Mouse (Mus musculus): ENCODE data around the gene A3galt2. TPM values are rescaled to one million over a fixed set of nuclear protein-coding genes. Genes with fewer than 3 reads are reported as not detected.

Gene A3galt2
- polyA plus RNA-seq (2017; shearing (Covaris generic)), result under 1 TPM in 2 of 3 experiments, not detected in 1; 0.16 to 0.38 TPM

DNA sequence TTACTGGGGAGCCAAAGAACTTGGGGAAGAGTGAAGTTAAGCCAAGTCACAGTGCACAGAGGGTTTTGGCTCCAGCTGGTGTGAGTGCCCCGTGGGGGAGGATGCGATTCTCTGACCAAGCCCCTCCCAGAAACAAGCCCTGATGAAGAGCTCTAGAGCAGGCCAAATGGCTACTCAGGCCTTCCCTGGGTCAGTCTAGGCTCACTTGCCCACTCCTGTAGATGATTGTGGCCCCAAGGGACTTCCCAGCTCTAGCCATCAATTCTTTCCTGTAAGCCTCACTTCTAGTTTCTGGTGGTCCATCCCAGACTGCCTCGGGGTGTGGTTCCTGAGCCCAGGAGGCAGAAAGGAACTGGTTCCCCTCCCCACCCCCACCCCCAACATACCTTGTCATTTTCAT lies at the start of gene A3galt2:
A3galt2 (plus strand) TSS at position 301 of the 400 bp plus-strand sequence.
- no peak for ATAC-seq

DNA sequence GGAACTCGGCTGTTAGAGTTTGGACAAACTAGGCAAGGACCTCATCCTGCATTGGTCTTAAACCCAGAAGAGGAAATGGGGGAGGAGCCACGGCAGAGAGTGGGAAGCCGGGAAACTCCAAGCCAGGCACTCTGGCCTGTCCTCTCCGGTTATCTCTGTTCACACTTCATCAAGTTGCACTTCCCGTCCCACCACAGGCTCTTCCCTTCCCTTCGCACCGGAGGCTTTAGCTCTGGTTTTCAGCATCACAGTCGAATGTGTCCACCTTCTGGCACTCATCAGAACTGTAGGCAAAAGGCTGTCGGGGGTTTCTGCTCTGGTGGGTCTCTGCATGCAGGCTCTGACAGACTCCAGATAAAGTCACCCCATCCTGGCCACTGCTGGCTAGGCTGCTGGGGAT lies 48.5 kb upstream of the A3galt2 start:
- no peak for ATAC-seq

DNA sequence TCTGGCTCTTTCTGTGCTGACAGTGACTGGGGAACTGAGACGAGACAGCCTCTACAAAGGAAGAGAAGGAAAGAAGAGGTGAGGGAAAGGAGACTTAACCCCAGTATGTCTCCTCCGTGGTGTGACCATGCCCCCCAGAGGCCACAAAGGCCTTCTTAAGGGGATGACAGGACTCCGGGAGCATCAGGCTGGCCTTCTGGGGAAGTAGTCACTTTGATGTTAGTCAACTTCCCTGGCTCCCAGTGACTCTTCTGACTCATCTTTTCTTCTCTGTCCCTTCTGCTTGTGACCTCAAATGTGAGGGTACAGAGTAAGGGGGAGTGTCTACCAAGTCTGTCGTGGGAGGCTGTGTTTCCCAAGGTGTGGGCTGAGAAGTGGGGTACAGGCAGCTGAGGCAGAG lies 47.8 kb upstream of the A3galt2 start:
- ATAC-seq, result no peak

DNA sequence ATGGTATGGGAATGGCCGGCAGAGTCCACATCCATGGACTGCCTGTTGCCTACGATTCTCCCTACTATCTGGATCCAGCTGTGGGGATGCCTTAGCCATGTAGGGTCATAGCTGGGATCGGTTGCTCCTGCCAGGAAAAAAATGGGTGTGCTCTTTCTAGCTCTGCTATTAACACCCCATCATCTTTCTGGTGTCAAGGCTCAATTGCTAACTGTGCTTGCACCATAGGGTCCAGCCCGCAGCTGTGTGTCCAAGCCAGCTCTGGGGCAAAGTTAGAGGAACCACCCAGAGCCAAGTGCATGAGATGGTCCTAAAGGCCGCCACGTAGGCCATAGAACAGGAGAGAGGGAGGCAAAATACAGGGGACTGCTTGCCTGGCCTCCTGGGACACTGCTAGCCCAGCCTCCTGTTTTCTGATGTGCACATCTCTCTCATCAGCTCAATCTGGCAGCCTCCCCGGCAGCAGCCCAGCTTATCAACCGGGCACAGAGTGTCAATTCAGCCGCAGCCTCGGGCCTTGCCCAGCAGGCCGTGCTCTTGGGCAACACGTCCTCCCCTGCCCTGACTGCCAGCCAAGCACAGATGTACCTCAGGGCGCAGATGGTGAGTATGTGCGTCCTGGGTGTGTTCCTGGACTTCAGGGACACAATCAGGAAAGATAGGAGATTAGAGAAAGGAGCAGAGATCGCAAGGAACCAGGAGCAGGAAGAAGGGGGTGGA lies 45.9 kb upstream of the A3galt2 start:
- no peak for ATAC-seq

DNA sequence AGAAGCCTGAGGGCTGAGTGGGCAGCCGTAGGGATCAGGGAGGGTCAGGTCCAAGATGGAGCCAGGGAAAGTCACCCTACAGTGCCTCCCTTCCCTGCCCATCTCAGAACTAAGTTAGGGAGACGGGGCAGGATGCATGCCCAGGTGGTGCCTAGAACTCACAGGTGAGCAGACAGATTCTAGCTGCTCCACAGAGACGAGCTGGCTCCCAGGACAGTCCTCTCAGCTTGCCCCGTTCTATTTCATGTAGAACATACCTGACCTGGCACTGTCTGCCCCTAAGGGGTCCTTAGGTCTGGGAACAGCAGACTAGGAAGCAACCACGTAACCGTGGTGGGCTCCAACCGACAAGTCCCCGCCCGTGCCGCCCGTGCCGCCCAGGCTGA lies 45.4 kb upstream of the A3galt2 start:
- ATAC-seq, result no peak

DNA sequence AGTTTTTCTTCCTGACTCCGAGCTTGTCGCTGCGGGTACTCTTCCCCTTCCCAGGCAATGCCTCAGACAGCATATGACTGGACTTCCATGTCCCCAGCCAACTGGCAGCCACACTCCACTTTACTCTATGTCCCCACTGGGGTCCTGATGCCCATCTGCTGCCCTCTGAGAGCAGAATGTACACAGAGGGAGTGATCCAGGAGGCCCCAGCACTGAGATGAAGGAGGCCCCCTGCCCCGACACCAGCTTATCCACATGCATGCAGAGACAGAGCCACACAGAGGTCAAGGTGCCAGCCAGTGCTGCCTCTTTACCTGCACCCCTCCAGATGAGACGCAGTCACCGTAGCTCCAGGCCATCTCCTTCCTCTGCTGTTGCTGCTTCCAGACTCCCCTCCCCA lies 44.9 kb upstream of the A3galt2 start:
- ATAC-seq, result no peak

DNA sequence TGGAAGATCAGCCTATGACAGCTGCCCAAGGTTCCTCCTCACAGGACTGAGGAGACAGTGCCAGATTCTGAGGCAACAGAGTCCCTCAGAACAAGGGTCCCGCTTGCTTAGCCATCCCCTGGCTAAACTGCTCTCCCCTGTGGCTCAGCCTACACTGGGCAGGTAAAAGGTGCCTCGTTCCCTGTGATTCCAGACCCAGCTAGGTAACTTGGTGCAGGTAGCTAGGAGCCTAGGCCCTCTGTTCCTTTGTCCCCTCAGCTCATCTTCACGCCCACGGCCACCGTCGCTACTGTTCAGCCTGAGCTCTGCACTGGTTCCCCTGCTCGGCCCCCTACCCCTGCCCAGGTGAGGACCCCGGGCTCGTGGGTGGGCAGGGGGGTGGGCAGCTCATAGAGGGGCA lies 44.4 kb upstream of the A3galt2 start:
- ATAC-seq, result no peak

DNA sequence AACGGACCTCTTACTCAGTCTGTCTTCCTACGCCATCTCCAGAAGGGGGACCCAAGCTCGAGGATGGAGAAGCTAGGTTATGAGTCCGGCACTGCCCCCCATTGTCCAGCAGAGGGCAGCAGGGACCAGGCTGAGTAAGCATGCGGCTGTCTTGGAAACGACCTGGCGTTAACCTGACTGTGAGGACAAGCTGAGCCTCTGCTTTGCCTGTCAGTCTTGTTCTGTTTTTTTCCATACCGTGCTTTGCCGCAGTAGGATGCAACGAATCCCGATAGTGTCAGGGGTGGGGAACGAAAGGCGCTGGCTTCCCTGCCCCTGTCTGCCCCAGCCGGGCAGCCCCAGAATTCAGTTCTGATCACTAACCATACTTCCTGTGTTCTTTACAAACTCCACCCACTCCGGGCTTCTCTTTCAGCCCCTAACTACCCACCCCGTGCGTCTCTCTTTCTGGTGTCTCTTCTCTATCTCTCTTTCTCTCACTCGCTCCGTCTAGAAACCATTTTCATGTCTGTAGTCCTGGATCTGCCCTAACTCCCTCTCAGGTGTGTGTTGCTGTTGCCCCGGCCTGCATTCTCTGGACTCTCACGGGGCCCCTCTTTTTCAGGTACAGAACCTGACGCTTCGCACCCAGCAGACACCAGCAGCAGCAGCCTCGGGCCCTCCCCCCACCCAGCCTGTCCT lies 43.6 kb upstream of the A3galt2 start:
- peak; percentile 91 for ATAC-seq

DNA sequence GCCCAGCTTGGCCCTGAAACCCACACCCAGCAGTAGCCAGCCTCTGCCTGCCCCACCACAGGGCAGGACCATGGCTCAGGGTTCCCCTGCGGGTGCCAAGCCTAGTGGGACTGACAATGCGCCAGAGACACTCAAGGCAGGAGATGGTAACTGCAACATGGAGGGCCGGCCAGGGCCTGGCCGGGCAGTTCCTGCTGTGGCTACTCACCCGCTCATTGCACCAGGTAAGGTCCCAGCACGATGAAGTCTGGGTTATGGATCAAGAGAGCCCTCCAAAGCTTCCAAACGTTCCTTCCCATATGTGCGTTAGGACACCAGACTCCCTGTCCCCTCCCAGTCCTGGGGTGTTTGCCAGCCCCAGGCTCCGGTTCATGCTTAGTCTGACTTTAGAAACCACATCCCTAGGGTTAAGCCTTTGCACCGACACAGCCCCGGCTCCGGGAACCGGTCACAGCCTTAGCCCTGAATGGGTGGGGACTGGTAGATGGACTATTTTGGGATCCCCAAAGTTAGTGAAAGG lies 43.0 kb upstream of the A3galt2 start:
- ATAC-seq, result no peak

DNA sequence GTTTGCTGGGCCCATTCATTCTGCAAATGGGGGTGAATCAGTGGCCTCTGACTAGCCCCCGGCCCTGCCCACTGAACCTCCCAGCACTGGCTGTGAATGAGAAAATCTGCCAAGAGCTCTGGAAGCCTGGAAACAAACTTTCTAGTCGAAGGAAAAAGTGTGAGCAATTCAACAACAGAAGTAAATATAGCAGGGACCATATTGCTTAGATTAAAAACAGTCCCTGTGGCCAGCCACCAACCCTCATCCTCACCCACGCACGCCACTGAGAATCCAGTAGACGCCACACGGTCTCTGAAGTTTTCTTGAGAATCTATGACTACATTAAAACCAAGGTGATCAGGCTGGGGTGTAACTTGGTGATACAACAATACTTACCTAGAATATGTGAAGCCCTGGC lies 42.2 kb upstream of the A3galt2 start:
- no peak for ATAC-seq

DNA sequence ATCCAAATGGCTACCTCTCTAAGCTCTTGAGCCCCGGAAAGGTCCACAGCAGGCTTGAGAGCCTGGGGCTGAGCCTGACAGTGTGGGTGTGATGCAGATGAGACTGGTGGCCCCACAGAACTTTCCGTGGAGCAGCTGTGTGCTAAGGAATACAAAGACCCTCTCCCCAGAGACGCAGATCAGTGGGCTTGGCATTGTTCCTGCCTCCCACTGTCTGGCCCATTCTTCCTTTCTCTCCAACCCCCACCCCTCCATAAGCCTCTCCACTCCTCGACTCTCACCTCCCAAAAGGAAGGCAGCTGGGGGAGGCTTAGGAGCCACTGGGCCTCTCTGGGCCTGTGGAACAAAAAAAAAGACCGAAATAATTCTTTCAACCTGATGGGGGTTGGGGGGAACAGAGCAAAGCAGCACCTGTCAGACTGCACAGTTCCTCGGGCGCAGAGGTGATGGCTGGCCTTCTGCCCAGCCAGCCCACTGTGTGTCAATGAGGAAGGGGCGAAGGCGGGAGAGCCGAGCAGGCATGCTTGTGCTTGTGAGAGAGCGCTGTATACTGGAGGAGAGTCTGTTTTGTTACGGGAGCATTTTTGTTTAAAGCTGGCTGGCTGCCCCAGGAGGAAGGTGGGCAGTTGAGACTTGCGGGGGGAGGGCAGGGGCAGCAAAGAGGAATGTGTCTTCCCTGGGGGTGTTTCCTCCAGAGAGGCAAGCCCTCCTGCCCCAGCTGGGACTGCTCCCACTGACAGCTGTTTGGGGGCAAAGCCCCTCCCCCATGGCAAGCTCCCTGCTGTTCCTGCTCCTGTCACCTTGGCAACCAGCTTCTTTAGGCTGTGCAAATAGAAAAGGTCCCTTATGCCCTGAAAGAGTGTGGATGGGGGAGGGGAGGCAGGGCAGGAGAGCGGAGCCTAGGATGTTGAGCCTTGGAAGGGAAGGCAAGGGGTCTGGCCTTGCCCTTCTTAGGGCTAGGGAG lies 39.6 kb upstream of the A3galt2 start:
- no peak for ATAC-seq

DNA sequence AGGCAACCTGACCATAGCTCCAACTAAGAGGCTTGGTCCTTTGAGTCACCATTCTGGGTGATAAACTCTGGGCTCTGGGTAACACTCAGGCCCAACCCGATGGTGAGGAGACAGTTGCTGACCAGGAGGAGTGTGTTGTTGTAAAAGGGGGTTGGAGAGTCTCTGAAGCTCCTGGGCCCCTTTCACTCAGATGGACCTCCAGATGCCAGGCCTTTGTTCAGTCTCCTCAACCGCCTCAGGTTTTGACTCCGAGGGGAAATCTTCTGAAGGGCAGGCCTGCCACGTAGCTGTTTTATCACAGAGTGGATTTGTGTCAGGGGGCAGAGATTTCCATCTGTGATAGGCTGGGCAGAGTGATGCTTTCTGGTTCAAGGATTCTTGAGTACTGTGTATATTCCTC lies 38.9 kb upstream of the A3galt2 start:
- no peak for ATAC-seq

DNA sequence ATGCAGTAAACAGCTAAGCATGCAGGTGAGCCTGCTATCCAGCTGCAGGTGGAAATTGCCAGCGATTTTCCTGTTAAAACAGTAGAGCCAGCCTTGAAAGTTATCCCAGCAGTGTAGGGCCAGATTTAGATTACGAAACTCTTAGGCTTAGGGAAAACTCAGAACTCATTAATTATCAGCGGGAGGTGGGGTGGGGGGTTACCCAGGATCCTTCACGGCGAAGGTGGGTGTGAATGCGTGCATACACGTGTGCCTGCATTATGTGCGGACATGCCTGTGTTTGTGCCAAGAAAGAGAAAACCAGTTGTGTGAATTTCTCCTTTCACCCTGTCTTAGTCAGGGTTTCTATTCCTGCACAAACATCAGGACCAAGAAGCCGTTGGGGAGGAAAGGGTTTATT lies 38.4 kb upstream of the A3galt2 start:
- no peak for ATAC-seq

DNA sequence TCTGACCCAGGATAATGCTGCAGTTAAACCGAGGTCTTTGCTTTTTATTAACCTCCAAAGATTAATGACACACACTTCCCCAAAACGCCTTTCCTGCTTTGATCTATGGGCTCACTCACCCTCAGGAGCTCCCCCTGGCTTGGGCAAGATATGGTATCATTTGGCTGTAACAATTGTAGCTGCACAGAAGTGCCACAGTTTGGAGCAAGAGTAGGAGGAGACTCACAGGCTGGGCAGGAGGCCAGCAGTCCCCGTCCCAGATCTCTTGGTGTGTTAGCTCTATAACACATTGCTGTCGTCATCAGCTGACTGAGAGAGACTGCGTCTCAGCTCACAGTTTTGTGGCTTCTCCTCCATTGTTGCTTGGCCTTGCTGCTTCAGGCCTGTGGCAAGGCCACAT lies 35.1 kb upstream of the A3galt2 start:
- no peak for ATAC-seq

DNA sequence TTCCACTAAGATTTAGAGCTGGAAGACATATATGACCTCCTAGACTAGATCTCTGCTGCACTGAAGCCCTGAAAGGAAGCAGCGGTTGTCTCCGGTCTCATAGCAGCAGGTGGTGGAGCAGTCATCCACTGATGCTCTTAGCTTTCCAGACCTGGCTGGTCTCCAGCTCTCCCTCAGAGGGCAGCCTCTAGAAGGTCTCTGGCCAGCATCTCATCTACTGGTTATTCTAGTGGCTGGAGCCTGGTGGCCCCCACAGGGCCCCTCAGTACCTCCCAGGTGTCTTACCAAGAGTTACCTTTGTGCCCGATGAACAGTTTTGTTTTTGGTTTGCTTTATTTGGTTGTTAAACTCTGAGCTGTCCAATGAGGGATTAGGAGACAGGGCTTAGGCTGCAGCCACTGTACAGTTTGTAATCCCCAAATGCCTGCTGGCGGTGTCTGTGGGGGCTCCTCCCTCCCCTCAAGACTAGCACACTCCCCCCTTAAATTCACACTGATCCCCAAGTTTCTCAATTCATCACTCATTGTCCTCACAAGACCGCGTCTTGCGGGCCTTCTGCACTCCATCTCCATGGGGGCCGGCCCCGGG lies 34.0 kb upstream of the A3galt2 start:
- no peak for ATAC-seq

DNA sequence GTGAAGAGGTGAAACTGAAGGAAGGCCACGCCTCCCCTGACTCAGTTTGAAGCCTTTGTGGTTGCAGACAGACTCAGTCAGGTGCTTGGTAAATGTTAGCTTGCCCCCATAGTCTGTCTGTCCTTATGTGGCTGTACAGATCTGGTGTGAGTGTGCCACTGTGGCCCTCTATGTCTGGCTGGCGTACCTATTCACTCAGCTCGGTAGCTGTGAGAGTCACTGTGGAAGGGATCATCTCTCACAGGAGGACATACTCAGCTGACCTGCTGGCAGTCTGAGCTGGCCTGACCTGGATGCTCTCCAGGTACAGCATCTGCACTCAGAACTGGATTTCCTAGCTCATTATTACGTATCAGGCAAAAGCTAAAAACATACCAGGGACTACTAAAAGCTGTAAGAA lies 33.4 kb upstream of the A3galt2 start:
- no peak for ATAC-seq

DNA sequence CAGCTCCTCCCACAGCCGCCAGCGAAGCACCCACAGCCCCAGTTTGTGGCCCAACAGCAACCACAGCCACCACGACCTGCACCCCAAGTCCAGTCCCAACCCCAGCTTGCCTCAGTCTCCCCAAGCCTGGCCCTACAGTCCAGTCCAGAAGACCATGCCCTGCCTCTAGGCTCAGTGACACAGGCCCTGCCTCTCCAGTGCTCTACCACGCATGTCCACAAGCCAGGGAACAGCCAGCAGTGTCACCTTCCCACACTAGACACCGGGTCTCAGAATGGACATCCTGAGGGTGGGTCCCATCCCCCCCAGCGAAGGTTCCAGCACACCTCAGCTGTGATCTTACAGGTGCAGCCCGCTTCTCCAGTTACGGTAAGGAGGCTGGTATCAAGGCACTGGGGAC lies 32.2 kb upstream of the A3galt2 start:
- no peak for ATAC-seq

DNA sequence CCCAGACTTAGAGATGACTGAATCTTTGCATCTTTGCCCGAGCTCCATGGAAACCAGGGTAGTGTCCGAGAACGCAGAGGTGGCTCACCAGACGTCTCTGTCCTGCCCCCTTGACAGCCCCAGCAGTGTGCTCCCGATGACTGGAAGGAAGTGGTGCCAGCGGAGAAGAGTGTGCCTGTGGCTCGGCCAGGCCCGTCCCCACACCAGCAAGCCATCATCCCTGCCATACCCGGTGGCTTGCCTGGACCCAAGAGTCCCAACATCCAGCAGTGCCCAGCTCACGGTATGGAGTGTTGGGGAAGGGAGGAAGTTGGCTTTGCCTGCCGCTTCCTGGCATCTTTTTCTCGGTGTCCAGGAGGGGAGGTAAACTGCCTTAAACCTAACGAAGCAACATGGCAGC lies 31.7 kb upstream of the A3galt2 start:
- ATAC-seq, result no peak

DNA sequence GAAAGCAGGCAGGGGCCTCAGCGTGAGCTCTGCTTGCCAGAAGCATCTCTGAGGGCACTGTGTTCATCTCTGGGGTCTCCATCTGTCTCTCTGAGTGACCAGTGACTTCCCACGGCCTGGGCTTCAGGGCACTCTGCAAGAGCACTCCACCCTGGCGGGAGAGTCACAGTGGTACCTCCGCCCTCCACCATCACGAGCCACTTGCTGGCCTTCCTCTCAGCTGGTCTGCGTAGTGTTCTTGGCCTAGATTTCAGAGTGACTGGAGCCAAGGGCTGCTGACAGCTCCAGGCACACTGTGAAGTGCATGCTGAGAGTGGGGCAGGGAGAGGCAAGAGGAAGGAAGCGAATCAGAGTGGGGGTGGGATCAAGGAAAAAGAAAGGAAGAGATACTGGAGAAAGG lies 31.1 kb upstream of the A3galt2 start:
- ATAC-seq, result no peak

DNA sequence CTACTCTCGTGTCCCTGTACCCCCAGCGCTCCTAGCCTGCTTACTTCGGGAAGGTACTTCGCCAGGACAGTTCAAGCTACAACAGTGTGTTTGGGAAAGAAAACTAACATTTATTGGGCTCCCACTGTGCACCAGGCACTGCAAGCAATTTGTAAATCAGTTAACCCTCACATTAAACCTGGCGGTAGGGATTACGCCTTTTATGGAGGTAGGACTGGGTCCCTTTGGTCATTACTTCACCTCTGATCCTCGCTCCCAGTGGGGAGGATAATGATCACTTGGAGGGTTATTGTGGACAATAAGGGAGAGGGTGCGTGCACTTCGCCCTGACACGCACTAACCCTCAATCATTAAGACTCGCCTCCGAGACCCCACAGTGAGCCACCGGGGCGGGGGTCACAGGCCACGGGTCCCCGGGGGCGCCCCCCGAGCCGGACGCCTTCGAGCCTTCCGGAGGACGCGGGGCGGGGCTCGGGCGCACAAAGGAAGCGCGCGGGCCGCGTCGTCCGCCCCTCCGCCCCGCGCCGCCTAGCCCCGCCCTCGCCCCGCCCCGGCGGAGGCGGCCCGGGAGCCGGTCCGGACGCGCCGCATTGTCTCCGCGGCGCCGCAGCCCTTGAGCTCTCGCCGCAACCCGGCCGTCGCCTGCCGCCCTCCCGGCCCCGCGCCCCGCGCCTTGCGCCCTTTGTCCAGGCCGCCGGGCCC lies 28.0 kb upstream of the A3galt2 start:
- ATAC-seq, result peak; percentile 71

DNA sequence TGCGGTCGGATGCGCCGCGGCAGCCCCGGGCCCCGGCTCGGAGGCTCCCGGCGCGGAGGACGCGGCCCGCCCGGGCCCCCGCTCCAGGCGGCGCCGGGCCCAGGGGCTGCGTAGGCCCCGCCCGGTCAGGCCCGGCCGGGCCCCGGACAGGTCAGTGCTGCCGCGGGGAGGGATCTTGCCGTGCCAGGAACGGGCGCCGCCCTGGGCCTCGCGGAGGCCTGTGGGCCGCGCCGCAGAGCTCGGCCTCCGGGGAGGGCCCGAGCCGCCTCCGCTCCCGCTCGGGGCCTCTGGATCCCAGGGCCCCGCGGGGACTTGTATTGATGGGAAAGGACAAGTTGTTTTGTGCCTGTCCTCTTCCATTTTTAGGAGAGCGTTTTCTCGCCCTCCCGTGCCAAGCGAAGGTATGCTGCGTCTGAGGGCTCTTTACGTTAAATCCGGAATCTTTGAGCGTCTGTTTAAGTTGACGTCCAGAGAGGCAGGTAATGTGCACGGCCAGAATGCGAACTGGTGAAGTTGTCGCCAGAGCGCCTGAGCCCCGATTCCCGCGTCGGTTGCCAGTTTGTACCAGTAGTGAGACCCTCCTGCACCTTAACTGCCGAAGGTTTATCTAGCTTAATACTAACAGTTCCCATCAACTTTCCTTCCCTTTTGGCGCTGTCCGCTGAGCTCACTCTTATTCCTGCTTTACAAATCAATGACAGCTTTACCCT lies 27.3 kb upstream of the A3galt2 start:
- ATAC-seq, result peak; percentile 16
